Mouse (Mus musculus) kidney, embryonic 16.5 days (tissue): ENCODE data around the gene Dand5. TPM values are rescaled to one million over a fixed set of nuclear protein-coding genes. Genes with fewer than 3 reads are reported as not detected.

Source experiments
- ATAC-seq: fragments of 200-750 bp; cut with Nextera tagmentation; 2 replicates; pipeline ENCODE4 v1.8.0; 2017; ENCODE audit warnings: moderate TSS enrichment; ENCODE audit not compliant: low FRiP score, low TSS enrichment
- H3K27ac ChIP-seq: fragments of 300-500 bp; sonication (generic); 2 replicates; pipeline ENCODE4 v1.5.1; 2014; ENCODE audit warnings: low read length
- H3K27me3 ChIP-seq: fragments of 300-500 bp; sonication (generic); 2 replicates; pipeline ENCODE4 v1.6.1; 2014; ENCODE audit warnings: low read length, control low read depth, mixed read lengths; ENCODE audit not compliant: insufficient read depth
- H3K36me3 ChIP-seq: fragments of 300-500 bp; sonication (generic); 2 replicates; pipeline ENCODE4 v1.6.1; 2014; ENCODE audit warnings: low read length, control low read depth, mixed read lengths; ENCODE audit not compliant: insufficient read depth
- H3K4me1 ChIP-seq: fragments of 300-500 bp; sonication (generic); 2 replicates; pipeline ENCODE4 v1.6.1; 2014; ENCODE audit warnings: low read length, control low read depth, mixed read lengths; ENCODE audit not compliant: insufficient read depth
- H3K4me2 ChIP-seq: fragments of 300-500 bp; sonication (generic); replicated peaks from 2 replicates; pipeline ENCODE4 v1.6.1; 2014; ENCODE audit warnings: low read depth, low read length
- H3K4me3 ChIP-seq: fragments of 300-500 bp; sonication (generic); 2 replicates; pipeline ENCODE4 v1.5.1; 2014; ENCODE audit warnings: mild to moderate bottlenecking, low read length
- H3K9ac ChIP-seq: fragments of 300-500 bp; sonication (generic); replicated peaks from 2 replicates; pipeline ENCODE4 v1.6.1; 2014; ENCODE audit warnings: low read length
- H3K9me3 ChIP-seq: fragments of 300-500 bp; sonication (generic); 2 replicates; pipeline ENCODE4 v1.6.1; 2016; ENCODE audit warnings: low read length, control low read depth
- WGBS: fragments of 180-500 bp; shearing (Covaris S2); extraction: QIAGEN DNeasy Blood & Tissue Kit; methylation state at CpG from one replicate; pipeline ENCODE4 v1.1.7; 2014; 5-methylcytosine and 5-hydroxymethylcytosine counted together
- polyA plus RNA-seq: library from polyadenylated mRNA; unstranded; fragments of >200 nt; fragmentation: Nextera tagmentation; extraction: Ambion mirVana; gene quantifications from 2 replicates; pipeline ENCODE4 v1.2.1, GENCODE M21; 2015

Dand5 gene
- polyA plus RNA-seq, 1 experiment from 2014 or later = 9.0 TPM

GRCm38 (mm10) chr8:84816117-84816516 lies 6.5 kb downstream of the Dand5 start:
- WGBS = 79% methylated on average over 17 of the region's 17 CpGs

GRCm38 (mm10) chr8:84815547-84815946 lies 7.1 kb downstream of the Dand5 start:
- no peaks in the 10 kb centered on the region for H3K36me3 ChIP-seq
- no peak overlapping the region for H3K4me2 ChIP-seq
- H3K27ac ChIP-seq = no peak overlapping the region
- WGBS = 7% methylated on average over 9 of the region's 9 CpGs
- H3K9ac ChIP-seq = no peak overlapping the region
- peak; percentile 81 for ATAC-seq
- H3K4me3 ChIP-seq = no peak overlapping the region
- H3K4me1 ChIP-seq = peaks cover 9% of the 10 kb centered on the region; the same call in 1 of the 2 replicates
- no peaks in the 10 kb centered on the region for H3K9me3 ChIP-seq
- peaks cover 25% of the 10 kb centered on the region for H3K27me3 ChIP-seq

More at GRCm38 (mm10) chr8:84816117-84816516, 6.5 kb downstream of the Dand5 start:
- H3K9ac ChIP-seq = no peak overlapping the region
- H3K4me2 ChIP-seq = no peak overlapping the region
- H3K4me1 ChIP-seq = peaks cover 3% of the 10 kb centered on the region; the same call in 1 of the 2 replicates
- no peak for ATAC-seq
- H3K4me3 ChIP-seq = no peak overlapping the region
- H3K27me3 ChIP-seq = peaks cover 23% of the 10 kb centered on the region
- no peak overlapping the region for H3K27ac ChIP-seq
- no peaks in the 10 kb centered on the region for H3K36me3 ChIP-seq
- no peaks in the 10 kb centered on the region for H3K9me3 ChIP-seq

DNA sequence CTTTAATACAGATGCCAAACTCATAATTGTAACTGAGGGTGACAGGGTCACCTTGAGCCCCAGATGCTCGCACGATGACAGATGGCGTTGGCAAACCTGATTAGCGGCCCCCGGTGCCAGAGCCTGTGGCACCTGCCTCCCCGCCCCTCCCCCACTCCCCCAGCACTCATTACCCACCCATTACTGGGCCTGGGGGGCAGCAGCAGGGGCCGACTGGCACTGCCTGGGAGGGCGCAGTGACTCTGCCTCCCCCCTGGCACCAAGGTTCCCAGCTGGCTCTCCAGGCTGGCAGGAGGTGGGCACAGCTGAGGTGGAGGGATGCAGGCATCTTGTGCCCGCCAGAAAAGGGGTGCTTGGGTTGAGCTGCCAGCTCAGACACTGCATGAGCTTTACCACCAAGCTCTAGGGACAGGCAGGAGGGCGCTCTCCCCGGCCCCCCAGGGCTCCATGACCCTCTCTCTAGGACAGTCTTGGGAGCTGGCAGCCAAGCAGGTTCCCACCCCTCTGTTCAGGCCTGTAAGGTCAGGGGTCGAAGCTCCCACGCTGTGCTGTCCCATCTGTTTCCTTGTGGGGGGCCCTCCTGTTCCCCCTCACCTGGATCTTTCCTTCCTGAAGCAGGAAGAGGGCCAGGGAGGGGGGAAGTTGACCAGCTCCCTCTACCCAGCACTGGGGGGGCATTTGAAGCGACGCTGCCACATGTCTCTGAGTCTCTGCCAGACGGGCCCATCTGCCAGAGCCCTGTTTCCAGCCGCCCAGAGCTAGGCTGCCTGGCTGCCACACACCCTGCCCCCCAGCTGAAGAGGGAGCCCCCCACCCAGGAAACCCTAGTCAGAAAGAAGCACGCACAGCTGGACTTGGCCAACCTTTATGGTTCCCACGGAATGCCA lies 7.8 kb downstream of the Dand5 start:
- Histone ChIP-seq H3K9ac (no peak overlapping the region), H3K4me1 (peaks cover 9% of the 10 kb centered on the region; the same call in 1 of the 2 replicates), H3K36me3 (no peaks in the 10 kb centered on the region), H3K9me3 (no peaks in the 10 kb centered on the region), H3K4me2 (no peak overlapping the region), H3K27ac (no peak overlapping the region), H3K27me3 (peaks cover 25% of the 10 kb centered on the region), H3K4me3 (no peak overlapping the region)
- 39% methylated on average over 19 of the region's 19 CpGs for WGBS
- 0 out of 2 replicates have a peak, but pooled peaks have one; percentile 10 for ATAC-seq

DNA sequence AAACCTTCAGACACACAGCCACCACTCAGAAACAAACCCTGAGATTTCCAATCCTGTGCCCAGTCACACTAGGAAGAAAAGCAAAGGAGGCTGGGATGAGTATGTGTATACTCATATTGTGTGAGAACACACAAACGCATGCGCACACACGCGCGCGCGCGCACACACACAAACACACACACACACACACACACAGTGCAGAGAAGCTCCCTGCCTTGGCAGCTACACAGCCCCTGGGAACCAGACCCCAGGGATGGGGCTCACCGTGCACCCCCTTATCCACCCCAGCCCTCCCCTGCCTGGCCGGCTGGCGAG lies 8.4 kb downstream of the Dand5 start:
- 86% methylated on average over 11 of the region's 11 CpGs for WGBS
- no peak for ATAC-seq
- H3K9me3 ChIP-seq = no peaks in the 10 kb centered on the region
- H3K9ac ChIP-seq = no peak overlapping the region
- peaks cover 30% of the 10 kb centered on the region for H3K27me3 ChIP-seq
- H3K36me3 ChIP-seq = no peaks in the 10 kb centered on the region
- H3K4me1 ChIP-seq = peaks cover 9% of the 10 kb centered on the region; the same call in 1 of the 2 replicates
- no peak overlapping the region for H3K4me3 ChIP-seq
- no peak overlapping the region for H3K4me2 ChIP-seq
- no peak overlapping the region for H3K27ac ChIP-seq

DNA sequence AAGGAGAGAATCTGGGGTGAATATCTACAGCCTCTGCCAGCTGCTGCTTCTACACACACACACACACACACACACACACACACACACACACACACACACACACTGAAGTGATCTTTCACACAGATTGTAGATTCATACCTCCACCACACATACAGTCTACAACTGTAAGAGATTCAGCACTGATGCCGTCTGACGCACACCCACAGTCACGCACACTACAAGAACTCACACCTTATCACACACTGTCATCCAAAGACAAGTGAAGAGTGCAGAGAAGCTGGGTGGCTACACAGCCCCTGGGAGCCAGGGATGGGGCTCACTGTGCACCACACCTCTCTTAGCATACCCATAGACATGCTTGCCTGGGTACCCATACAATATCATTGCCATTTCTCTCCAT lies 8.8 kb downstream of the Dand5 start:
- H3K36me3 ChIP-seq = no peaks in the 10 kb centered on the region
- H3K4me1 ChIP-seq = peaks cover 9% of the 10 kb centered on the region; the same call in 1 of the 2 replicates
- 91% methylated on average over 3 of the region's 3 CpGs for WGBS
- no peaks in the 10 kb centered on the region for H3K9me3 ChIP-seq
- H3K4me3 ChIP-seq = no peak overlapping the region
- no peak overlapping the region for H3K9ac ChIP-seq
- peaks cover 34% of the 10 kb centered on the region for H3K27me3 ChIP-seq
- H3K4me2 ChIP-seq = no peak overlapping the region
- no peak for ATAC-seq
- H3K27ac ChIP-seq = no peak overlapping the region

GRCm38 (mm10) chr8:84813059-84813458 lies 9.6 kb downstream of the Dand5 start:
- H3K4me1 ChIP-seq = peaks cover 9% of the 10 kb centered on the region; the same call in 1 of the 2 replicates
- no peaks in the 10 kb centered on the region for H3K9me3 ChIP-seq
- no peak for ATAC-seq
- no peak overlapping the region for H3K9ac ChIP-seq
- no peak overlapping the region for H3K4me2 ChIP-seq
- peaks cover 42% of the 10 kb centered on the region for H3K27me3 ChIP-seq
- no peak overlapping the region for H3K4me3 ChIP-seq
- H3K27ac ChIP-seq = no peak overlapping the region
- 2% methylated on average over 5 of the region's 5 CpGs for whole genome bisulfite sequencing
- no peaks in the 10 kb centered on the region for H3K36me3 ChIP-seq

GRCm38 (mm10) chr8:84811303-84811702 lies 11.3 kb downstream of the Dand5 start:
- no peak for ATAC-seq
- Histone ChIP-seq H3K4me2 (peak overlapping the region; percentile 73), H3K27me3 (peaks cover 53% of the 10 kb centered on the region), H3K36me3 (no peaks in the 10 kb centered on the region), H3K4me3 (peak overlapping the region; percentile 44), H3K9ac (0 out of 2 replicates have a peak overlapping the region, but pooled peaks have one; percentile 22), H3K4me1 (peaks cover 9% of the 10 kb centered on the region; the same call in 1 of the 2 replicates), H3K9me3 (no peaks in the 10 kb centered on the region), H3K27ac (no peak overlapping the region)
- 25% methylated on average over 10 of the region's 10 CpGs for WGBS

DNA sequence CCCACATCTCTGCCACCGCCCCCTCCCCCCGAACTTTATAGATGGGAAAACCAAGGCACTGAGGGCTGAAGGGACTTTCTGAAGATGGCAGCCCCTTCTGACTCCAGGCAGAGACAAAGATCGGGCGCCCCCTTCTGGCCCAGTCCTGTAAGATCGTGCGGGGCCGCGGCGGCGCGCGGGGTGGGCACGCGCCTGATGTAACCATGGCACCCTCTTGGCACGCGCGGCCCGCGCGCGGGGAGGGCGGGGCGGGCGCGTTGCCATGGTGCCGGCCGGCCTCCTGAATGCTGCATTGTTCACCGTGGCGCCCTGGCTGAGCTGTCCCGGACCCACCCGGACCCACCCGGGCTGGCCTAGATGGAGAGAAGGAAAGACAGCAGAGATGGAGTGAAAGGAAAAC lies 11.7 kb downstream of the Dand5 start:
- peak overlapping the region; percentile 73 for H3K4me2 ChIP-seq
- 0 out of 2 replicates have a peak overlapping the region, but pooled peaks have one; percentile 22 for H3K9ac ChIP-seq
- H3K27me3 ChIP-seq = peaks cover 57% of the 10 kb centered on the region
- ATAC-seq = peak; percentile 75
- whole genome bisulfite sequencing = 0% methylated on average over 28 of the region's 32 CpGs
- H3K4me3 ChIP-seq = peak overlapping the region; percentile 44
- H3K4me1 ChIP-seq = peaks cover 9% of the 10 kb centered on the region; the same call in 1 of the 2 replicates
- H3K36me3 ChIP-seq = no peaks in the 10 kb centered on the region
- H3K27ac ChIP-seq = no peak overlapping the region
- H3K9me3 ChIP-seq = peaks cover 3% of the 10 kb centered on the region

GRCm38 (mm10) chr8:84809941-84810280 lies 12.7 kb downstream of the Dand5 start:
- no peak overlapping the region for H3K9ac ChIP-seq
- H3K27me3 ChIP-seq = peaks cover 67% of the 10 kb centered on the region
- peaks cover 9% of the 10 kb centered on the region; the same call in 1 of the 2 replicates for H3K4me1 ChIP-seq
- H3K9me3 ChIP-seq = peaks cover 6% of the 10 kb centered on the region
- no peak overlapping the region for H3K4me3 ChIP-seq
- no peak for ATAC-seq
- no peaks in the 10 kb centered on the region for H3K36me3 ChIP-seq
- 75% methylated on average over 5 of the region's 5 CpGs for WGBS
- no peak overlapping the region for H3K4me2 ChIP-seq
- H3K27ac ChIP-seq = no peak overlapping the region
